Mouse (Mus musculus): Measurements from ENCODE around the gene Dlx5. TPM values are rescaled to one million over a fixed set of nuclear protein-coding genes. Genes with fewer than 3 reads are reported as not detected.

Gene Dlx5
- polyA plus RNA-seq, 1 experiment = not detected

GRCm38 (mm10) chr6:6914849-6915525 lies 33.1 kb upstream of the Dlx5 start:
- Histone ChIP-seq H3K36me3 (ENCODE audit: control insufficient read depth, insufficient read depth) (no peaks in the 10 kb centered on the region), H3K4me3 (no peak overlapping the region), H3K27me3 (ENCODE audit: control insufficient read depth, insufficient read depth, insufficient read length) (no peaks in the 10 kb centered on the region), H3K4me2 (ENCODE audit: low read depth) (no peak overlapping the region), H3ac (ENCODE audit: control insufficient read depth, insufficient read length) (no peak overlapping the region), H3K79me2 (ENCODE audit: control insufficient read depth, insufficient read depth) (no peaks in the 10 kb centered on the region)
- no peak for TF ChIP-seq REST (IDR thresholded peaks at IDR 0.05; ENCODE audit: insufficient read depth, insufficient read length)
- TF ChIP-seq USF1 (IDR thresholded peaks at IDR 0.05; ENCODE audit: low read depth) = no peak
- TF ChIP-seq MYOD1 (IDR thresholded peaks at IDR 0.05; ENCODE audit: control insufficient read depth in 1 of 3, insufficient read length in 2 of 3, low read depth in 2 of 3) = no peak
- TF ChIP-seq TCF12 (IDR thresholded peaks at IDR 0.05; ENCODE audit: insufficient read depth, poor library complexity, severe bottlenecking) = no peak
- TF ChIP-seq CEBPB (IDR thresholded peaks at IDR 0.05; ENCODE audit: insufficient read depth, poor library complexity, severe bottlenecking) = no peak
- no peak for TF ChIP-seq MYOG (IDR thresholded peaks at IDR 0.05; ENCODE audit: control insufficient read depth in 1 of 3, insufficient read depth in 1 of 3, insufficient read length in 2 of 3, low read depth in 2 of 3)
- TF ChIP-seq POLR2A (IDR thresholded peaks at IDR 0.05; ENCODE audit: insufficient read length, low read depth) = no peak
- TF ChIP-seq SRF (IDR thresholded peaks at IDR 0.05; ENCODE audit: control insufficient read depth, insufficient read length, low read depth) = no peak
- TF ChIP-seq POLR2AphosphoS2 (IDR thresholded peaks at IDR 0.05; ENCODE audit: insufficient read length, low read depth) = no peak
- TF ChIP-seq E2F4 (IDR thresholded peaks at IDR 0.05; ENCODE audit: insufficient read depth) = no peak
- no peak for TF ChIP-seq TCF3 (IDR thresholded peaks at IDR 0.05; ENCODE audit: insufficient read length, low read depth)
- no peak for TF ChIP-seq MAX (IDR thresholded peaks at IDR 0.05; ENCODE audit: low read depth)

GRCm38 (mm10) chr6:6914304-6914703 lies 32.4 kb upstream of the Dlx5 start:
- TF ChIP-seq MYOD1 (IDR thresholded peaks at IDR 0.05; ENCODE audit: control insufficient read depth in 1 of 3, insufficient read length in 2 of 3, low read depth in 2 of 3) (no peak), MAX (IDR thresholded peaks at IDR 0.05; ENCODE audit: low read depth) (no peak), TCF3 (IDR thresholded peaks at IDR 0.05; ENCODE audit: insufficient read length, low read depth) (no peak), REST (IDR thresholded peaks at IDR 0.05; ENCODE audit: insufficient read depth, insufficient read length) (no peak), TCF12 (IDR thresholded peaks at IDR 0.05; ENCODE audit: insufficient read depth, poor library complexity, severe bottlenecking) (no peak), USF1 (IDR thresholded peaks at IDR 0.05; ENCODE audit: low read depth) (no peak)
- Histone ChIP-seq H3ac (ENCODE audit: control insufficient read depth, insufficient read length) (no peak overlapping the region), H3K79me2 (ENCODE audit: control insufficient read depth, insufficient read depth) (no peaks in the 10 kb centered on the region), H3K36me3 (ENCODE audit: control insufficient read depth, insufficient read depth) (no peaks in the 10 kb centered on the region), H3K27me3 (ENCODE audit: control insufficient read depth, insufficient read depth, insufficient read length) (no peaks in the 10 kb centered on the region), H3K4me2 (ENCODE audit: low read depth) (no peak overlapping the region), H3K4me3 (no peak overlapping the region)

- no peak overlapping the region for H3ac ChIP-seq (ENCODE audit: control insufficient read depth, insufficient read length)
- H3K4me2 ChIP-seq (ENCODE audit: low read depth) = peak overlapping the region; percentile 33
- no peaks in the 10 kb centered on the region for H3K79me2 ChIP-seq (ENCODE audit: control insufficient read depth, insufficient read depth)
- H3K36me3 ChIP-seq (ENCODE audit: control insufficient read depth, insufficient read depth) = no peaks in the 10 kb centered on the region
- TF ChIP-seq REST (IDR thresholded peaks at IDR 0.05; ENCODE audit: insufficient read depth, insufficient read length) (no peak), E2F4 (IDR thresholded peaks at IDR 0.05; ENCODE audit: insufficient read depth) (no peak), CEBPB (IDR thresholded peaks at IDR 0.05; ENCODE audit: insufficient read depth, poor library complexity, severe bottlenecking) (no peak), POLR2A (IDR thresholded peaks at IDR 0.05; ENCODE audit: insufficient read length, low read depth) (no peak), SRF (IDR thresholded peaks at IDR 0.05; ENCODE audit: control insufficient read depth, insufficient read length, low read depth) (no peak), MYOG (IDR thresholded peaks at IDR 0.05; ENCODE audit: control insufficient read depth in 1 of 3, insufficient read depth in 1 of 3, insufficient read length in 2 of 3, low read depth in 2 of 3) (no peak), MYOD1 (IDR thresholded peaks at IDR 0.05; ENCODE audit: control insufficient read depth in 1 of 3, insufficient read length in 2 of 3, low read depth in 2 of 3) (no peak), MAX (IDR thresholded peaks at IDR 0.05; ENCODE audit: low read depth) (no peak), POLR2AphosphoS2 (IDR thresholded peaks at IDR 0.05; ENCODE audit: insufficient read length, low read depth) (no peak), TCF12 (IDR thresholded peaks at IDR 0.05; ENCODE audit: insufficient read depth, poor library complexity, severe bottlenecking) (no peak), USF1 (IDR thresholded peaks at IDR 0.05; ENCODE audit: low read depth) (no peak), TCF3 (IDR thresholded peaks at IDR 0.05; ENCODE audit: insufficient read length, low read depth) (no peak)
- H3K4me3 ChIP-seq = no peak overlapping the region
- no peaks in the 10 kb centered on the region for H3K27me3 ChIP-seq (ENCODE audit: control insufficient read depth, insufficient read depth, insufficient read length)
Observed at GRCm38 (mm10) chr6:6909586-6909985, 27.7 kb upstream of the Dlx5 start.

GRCm38 (mm10) chr6:6890047-6890446 lies 8.2 kb upstream of the Dlx5 start:
- no peaks in the 10 kb centered on the region for H3K79me2 ChIP-seq (ENCODE audit: control insufficient read depth, insufficient read depth)

More at GRCm38 (mm10) chr6:6890047-6890446, 8.2 kb upstream of the Dlx5 start:
- TF ChIP-seq CEBPB (IDR thresholded peaks at IDR 0.05; ENCODE audit: insufficient read depth, poor library complexity, severe bottlenecking) = no peak
- TF ChIP-seq SRF (IDR thresholded peaks at IDR 0.05; ENCODE audit: control insufficient read depth, insufficient read length, low read depth) = no peak
- TF ChIP-seq POLR2A (IDR thresholded peaks at IDR 0.05; ENCODE audit: insufficient read length, low read depth) = no peak
- no peak for TF ChIP-seq MYOG (IDR thresholded peaks at IDR 0.05; ENCODE audit: control insufficient read depth in 1 of 3, insufficient read depth in 1 of 3, insufficient read length in 2 of 3, low read depth in 2 of 3)
- no peak for TF ChIP-seq MAX (IDR thresholded peaks at IDR 0.05; ENCODE audit: low read depth)
- no peak for TF ChIP-seq POLR2AphosphoS2 (IDR thresholded peaks at IDR 0.05; ENCODE audit: insufficient read length, low read depth)
- TF ChIP-seq USF1 (IDR thresholded peaks at IDR 0.05; ENCODE audit: low read depth) = no peak
- no peak for TF ChIP-seq MYOD1 (IDR thresholded peaks at IDR 0.05; ENCODE audit: control insufficient read depth in 1 of 3, insufficient read length in 2 of 3, low read depth in 2 of 3)
- no peak for TF ChIP-seq REST (IDR thresholded peaks at IDR 0.05; ENCODE audit: insufficient read depth, insufficient read length)
- Histone ChIP-seq H3ac (ENCODE audit: control insufficient read depth, insufficient read length) (no peak overlapping the region), H3K27me3 (ENCODE audit: control insufficient read depth, insufficient read depth, insufficient read length) (no peaks in the 10 kb centered on the region), H3K4me2 (ENCODE audit: low read depth) (no peak overlapping the region), H3K36me3 (ENCODE audit: control insufficient read depth, insufficient read depth) (no peaks in the 10 kb centered on the region), H3K4me3 (no peak overlapping the region)

Measured in myocyte (in vitro differentiated cells).